Mouse (Mus musculus): ENCODE results near the gene Trim63. TPM values are rescaled to one million over a fixed set of nuclear protein-coding genes. Genes with fewer than 3 reads are reported as not detected.

Trim63 gene
- polyA plus RNA-seq, 2 experiments = 0.07 TPM; not detected in 1

- Histone ChIP-seq H3K9me3 (ENCODE audit: control insufficient read depth, low read length) (no peaks in the 10 kb centered on the region), H3K4me2 (ENCODE audit: low read depth) (no peak overlapping the region), H3K27ac (no peak overlapping the region), H3K36me3 (replicated peaks; ENCODE audit: control insufficient read depth, insufficient read depth, low read depth) (no peaks in the 10 kb centered on the region), H3K4me3 (ENCODE audit: insufficient read depth in 1 of 2, low read depth in 2 of 2, low read length in 2 of 2) (no peak overlapping the region), H3K27me3 (ENCODE audit: control insufficient read depth, insufficient read depth, low read length) (no peaks in the 10 kb centered on the region), H3K9ac (replicated peaks) (no peak overlapping the region), H3K4me1 (replicated peaks; ENCODE audit: control insufficient read depth in 2 of 2, insufficient read depth in 2 of 2, low read length in 1 of 2) (no peaks in the 10 kb centered on the region; a peak in 1 of 4 replicates)
- 37% methylated on average over 3 of the region's 3 CpGs for WGBS (ENCODE audit: insufficient replicate concordance)
- ATAC-seq (ENCODE audit: insufficient read depth) = no peak
- TF ChIP-seq CTCF (IDR thresholded peaks at IDR 0.05; ENCODE audit: low read depth) (peak; percentile 32), EP300 (IDR thresholded peaks at IDR 0.05; ENCODE audit: low read depth) (no peak)
- no peak for DNase-seq (ENCODE audit: low read depth in 3 of 3, low spot score in 3 of 3)
Observed at GRCm38 (mm10) chr4:134321524-134321923, 6.6 kb downstream of the Trim63 start.

GRCm38 (mm10) chr4:134324655-134325054 is 9.7 kb downstream of the Trim63 start:
- no peak overlapping the region for H3K4me3 ChIP-seq (ENCODE audit: insufficient read depth in 1 of 2, low read depth in 2 of 2, low read length in 2 of 2)
- TF ChIP-seq CTCF (IDR thresholded peaks at IDR 0.05; ENCODE audit: low read depth) (no peak), EP300 (IDR thresholded peaks at IDR 0.05; ENCODE audit: low read depth) (no peak)
- H3K9ac ChIP-seq (replicated peaks) = no peak overlapping the region
- no peaks in the 10 kb centered on the region; a peak in 1 of 4 replicates for H3K4me1 ChIP-seq (replicated peaks; ENCODE audit: control insufficient read depth in 2 of 2, insufficient read depth in 2 of 2, low read length in 1 of 2)
- H3K27me3 ChIP-seq (ENCODE audit: control insufficient read depth, insufficient read depth, low read length) = no peaks in the 10 kb centered on the region
- H3K9me3 ChIP-seq (ENCODE audit: control insufficient read depth, low read length) = no peaks in the 10 kb centered on the region
- DNase-seq (ENCODE audit: low read depth in 3 of 3, low spot score in 3 of 3) (no peak), ATAC-seq (ENCODE audit: insufficient read depth) (no peak)
- WGBS (ENCODE audit: insufficient replicate concordance) = 30% methylated on average over 5 of the region's 5 CpGs
- H3K27ac ChIP-seq = no peak overlapping the region
- no peaks in the 10 kb centered on the region for H3K36me3 ChIP-seq (replicated peaks; ENCODE audit: control insufficient read depth, insufficient read depth, low read depth)
- H3K4me2 ChIP-seq (ENCODE audit: low read depth) = no peak overlapping the region

- H3K27ac ChIP-seq = no peak overlapping the region
- ATAC-seq (ENCODE audit: insufficient read depth) (no peak), DNase-seq (ENCODE audit: low read depth in 3 of 3, low spot score in 3 of 3) (no peak)
- H3K4me2 ChIP-seq (ENCODE audit: low read depth) = no peak overlapping the region
- H3K9ac ChIP-seq (replicated peaks) = no peak overlapping the region
- no peaks in the 10 kb centered on the region; a peak in 1 of 4 replicates for H3K4me1 ChIP-seq (replicated peaks; ENCODE audit: control insufficient read depth in 2 of 2, insufficient read depth in 2 of 2, low read length in 1 of 2)
- H3K4me3 ChIP-seq (ENCODE audit: insufficient read depth in 1 of 2, low read depth in 2 of 2, low read length in 2 of 2) = no peak overlapping the region
- no peaks in the 10 kb centered on the region for H3K9me3 ChIP-seq (ENCODE audit: control insufficient read depth, low read length)
- WGBS (ENCODE audit: insufficient replicate concordance) = 54% methylated on average over 5 of the region's 5 CpGs
- no peaks in the 10 kb centered on the region for H3K36me3 ChIP-seq (replicated peaks; ENCODE audit: control insufficient read depth, insufficient read depth, low read depth)
- TF ChIP-seq CTCF (IDR thresholded peaks at IDR 0.05; ENCODE audit: low read depth) (no peak), EP300 (IDR thresholded peaks at IDR 0.05; ENCODE audit: low read depth) (no peak)
- no peaks in the 10 kb centered on the region for H3K27me3 ChIP-seq (ENCODE audit: control insufficient read depth, insufficient read depth, low read length)
Observed at GRCm38 (mm10) chr4:134326859-134327530, 12.1 kb downstream of the Trim63 start.

- no peak overlapping the region for H3K9ac ChIP-seq (replicated peaks)
- no peak for TF ChIP-seq CTCF (IDR thresholded peaks at IDR 0.05; ENCODE audit: low read depth)
- TF ChIP-seq EP300 (IDR thresholded peaks at IDR 0.05; ENCODE audit: low read depth) = no peak
- 38% methylated on average over 8 of the region's 8 CpGs for WGBS (ENCODE audit: insufficient replicate concordance)
Observed at GRCm38 (mm10) chr4:134328151-134328550, 13.2 kb downstream of the Trim63 start.

GRCm38 (mm10) chr4:134328832-134329231 is 13.9 kb downstream of the Trim63 start:
- H3K4me3 ChIP-seq (ENCODE audit: insufficient read depth in 1 of 2, low read depth in 2 of 2, low read length in 2 of 2) = no peak overlapping the region
- WGBS (ENCODE audit: insufficient replicate concordance) = 59% methylated on average over 8 of the region's 8 CpGs
- no peak overlapping the region for H3K4me2 ChIP-seq (ENCODE audit: low read depth)
- no peaks in the 10 kb centered on the region; a peak in 1 of 4 replicates for H3K4me1 ChIP-seq (replicated peaks; ENCODE audit: control insufficient read depth in 2 of 2, insufficient read depth in 2 of 2, low read length in 1 of 2)
- H3K9me3 ChIP-seq (ENCODE audit: control insufficient read depth, low read length) = no peaks in the 10 kb centered on the region
- ATAC-seq (ENCODE audit: insufficient read depth) (no peak), DNase-seq (ENCODE audit: low read depth in 3 of 3, low spot score in 3 of 3) (no peak)
- TF ChIP-seq CTCF (IDR thresholded peaks at IDR 0.05; ENCODE audit: low read depth) (no peak), EP300 (IDR thresholded peaks at IDR 0.05; ENCODE audit: low read depth) (no peak)
- H3K27me3 ChIP-seq (ENCODE audit: control insufficient read depth, insufficient read depth, low read length) = no peaks in the 10 kb centered on the region
- H3K9ac ChIP-seq (replicated peaks) = no peak overlapping the region
- no peaks in the 10 kb centered on the region for H3K36me3 ChIP-seq (replicated peaks; ENCODE audit: control insufficient read depth, insufficient read depth, low read depth)
- no peak overlapping the region for H3K27ac ChIP-seq

More at GRCm38 (mm10) chr4:134328151-134328550, 13.2 kb downstream of the Trim63 start:
- Histone ChIP-seq H3K27me3 (ENCODE audit: control insufficient read depth, insufficient read depth, low read length) (no peaks in the 10 kb centered on the region), H3K4me1 (replicated peaks; ENCODE audit: control insufficient read depth in 2 of 2, insufficient read depth in 2 of 2, low read length in 1 of 2) (no peaks in the 10 kb centered on the region; a peak in 1 of 4 replicates), H3K36me3 (replicated peaks; ENCODE audit: control insufficient read depth, insufficient read depth, low read depth) (no peaks in the 10 kb centered on the region), H3K27ac (no peak overlapping the region), H3K9me3 (ENCODE audit: control insufficient read depth, low read length) (no peaks in the 10 kb centered on the region), H3K4me3 (ENCODE audit: insufficient read depth in 1 of 2, low read depth in 2 of 2, low read length in 2 of 2) (no peak overlapping the region), H3K4me2 (ENCODE audit: low read depth) (no peak overlapping the region)
- ATAC-seq (ENCODE audit: insufficient read depth) = no peak
- DNase-seq (ENCODE audit: low read depth in 3 of 3, low spot score in 3 of 3) = no peak
